Mouse (Mus musculus): ENCODE measurements around the gene Actg2. TPM values are rescaled to one million over a fixed set of nuclear protein-coding genes. Genes with fewer than 3 reads are reported as not detected.

Gene Actg2
- polyA plus RNA-seq, 1 experiment, result 316 TPM

GRCm38 (mm10) chr6:83496009-83496752 is 39.9 kb downstream of the Actg2 start:
- Histone ChIP-seq H3K27me3 (ENCODE audit: control insufficient read depth, insufficient read depth, low read length) (no peaks in the 10 kb centered on the region), H3K27ac (ENCODE audit: insufficient read depth, low read depth, low read length) (no peak overlapping the region), H3K4me3 (ENCODE audit: low read depth, low read length) (no peak overlapping the region), H3K36me3 (ENCODE audit: control insufficient read depth, insufficient read depth, low read length) (peaks cover 18% of the 10 kb centered on the region), H3K4me1 (ENCODE audit: control insufficient read depth, insufficient read depth, insufficient read length, low read length) (no peaks in the 10 kb centered on the region)
- TF ChIP-seq POLR2A (IDR thresholded peaks at IDR 0.05; ENCODE audit: low read depth, low read length), result no peak
- no peak for TF ChIP-seq CTCF (IDR thresholded peaks at IDR 0.05; ENCODE audit: extremely low read depth, insufficient read length, insufficient replicate concordance, low read depth, low read length)
- 78% methylated on average over 9 of the region's 9 CpGs for WGBS

GRCm38 (mm10) chr6:83490622-83491021 is 45.4 kb downstream of the Actg2 start:
- Histone ChIP-seq H3K36me3 (ENCODE audit: control insufficient read depth, insufficient read depth, low read length) (peaks cover 54% of the 10 kb centered on the region), H3K27ac (ENCODE audit: insufficient read depth, low read depth, low read length) (no peak overlapping the region), H3K4me1 (ENCODE audit: control insufficient read depth, insufficient read depth, insufficient read length, low read length) (peaks cover 3% of the 10 kb centered on the region; the same call in 1 of the 2 replicates), H3K27me3 (ENCODE audit: control insufficient read depth, insufficient read depth, low read length) (no peaks in the 10 kb centered on the region), H3K4me3 (ENCODE audit: low read depth, low read length) (no peak overlapping the region)
- whole genome bisulfite sequencing, result 56% methylated on average over 4 of the region's 4 CpGs
- TF ChIP-seq CTCF (IDR thresholded peaks at IDR 0.05; ENCODE audit: extremely low read depth, insufficient read length, insufficient replicate concordance, low read depth, low read length) (no peak), POLR2A (IDR thresholded peaks at IDR 0.05; ENCODE audit: low read depth, low read length) (no peak)

GRCm38 (mm10) chr6:83488200-83488599 is 47.9 kb downstream of the Actg2 start:
- Histone ChIP-seq H3K4me1 (ENCODE audit: control insufficient read depth, insufficient read depth, insufficient read length, low read length) (peaks cover 3% of the 10 kb centered on the region; the same call in 1 of the 2 replicates), H3K36me3 (ENCODE audit: control insufficient read depth, insufficient read depth, low read length) (peaks cover 56% of the 10 kb centered on the region), H3K4me3 (ENCODE audit: low read depth, low read length) (no peak overlapping the region), H3K27me3 (ENCODE audit: control insufficient read depth, insufficient read depth, low read length) (no peaks in the 10 kb centered on the region), H3K27ac (ENCODE audit: insufficient read depth, low read depth, low read length) (no peak overlapping the region)
- TF ChIP-seq POLR2A (IDR thresholded peaks at IDR 0.05; ENCODE audit: low read depth, low read length) (no peak), CTCF (IDR thresholded peaks at IDR 0.05; ENCODE audit: extremely low read depth, insufficient read length, insufficient replicate concordance, low read depth, low read length) (no peak)
- 76% methylated on average over 5 of the region's 5 CpGs for WGBS

- no peak for TF ChIP-seq POLR2A (IDR thresholded peaks at IDR 0.05; ENCODE audit: low read depth, low read length)
- no peak for TF ChIP-seq CTCF (IDR thresholded peaks at IDR 0.05; ENCODE audit: extremely low read depth, insufficient read length, insufficient replicate concordance, low read depth, low read length)
- no peak overlapping the region for H3K27ac ChIP-seq (ENCODE audit: insufficient read depth, low read depth, low read length)
- H3K4me1 ChIP-seq (ENCODE audit: control insufficient read depth, insufficient read depth, insufficient read length, low read length), result peaks cover 10% of the 10 kb centered on the region; the same call in 1 of the 2 replicates
- WGBS, result 77% methylated on average over 4 of the region's 4 CpGs
- peaks cover 54% of the 10 kb centered on the region for H3K36me3 ChIP-seq (ENCODE audit: control insufficient read depth, insufficient read depth, low read length)
- no peaks in the 10 kb centered on the region for H3K27me3 ChIP-seq (ENCODE audit: control insufficient read depth, insufficient read depth, low read length)
- no peak overlapping the region for H3K4me3 ChIP-seq (ENCODE audit: low read depth, low read length)
Observed at GRCm38 (mm10) chr6:83487298-83487697, 48.8 kb downstream of the Actg2 start.

- no peak overlapping the region for H3K4me3 ChIP-seq (ENCODE audit: low read depth, low read length)
- H3K27me3 ChIP-seq (ENCODE audit: control insufficient read depth, insufficient read depth, low read length), result no peaks in the 10 kb centered on the region
- H3K27ac ChIP-seq (ENCODE audit: insufficient read depth, low read depth, low read length), result no peak overlapping the region
- no peak for TF ChIP-seq POLR2A (IDR thresholded peaks at IDR 0.05; ENCODE audit: low read depth, low read length)
- peaks cover 12% of the 10 kb centered on the region; the same call in 1 of the 2 replicates for H3K4me1 ChIP-seq (ENCODE audit: control insufficient read depth, insufficient read depth, insufficient read length, low read length)
- H3K36me3 ChIP-seq (ENCODE audit: control insufficient read depth, insufficient read depth, low read length), result peaks cover 62% of the 10 kb centered on the region
- WGBS, result 76% methylated on average over 4 of the region's 4 CpGs
Observed at GRCm38 (mm10) chr6:83485854-83486253, 50.2 kb downstream of the Actg2 start.

GRCm38 (mm10) chr6:83483776-83484175 is 52.3 kb downstream of the Actg2 start:
- 98% methylated on average over 7 of the region's 7 CpGs for WGBS
- peaks cover 55% of the 10 kb centered on the region for H3K36me3 ChIP-seq (ENCODE audit: control insufficient read depth, insufficient read depth, low read length)

GRCm38 (mm10) chr6:83482418-83483085 is 53.5 kb downstream of the Actg2 start:
- peaks cover 9% of the 10 kb centered on the region; the same call in 1 of the 2 replicates for H3K4me1 ChIP-seq (ENCODE audit: control insufficient read depth, insufficient read depth, insufficient read length, low read length)
- no peaks in the 10 kb centered on the region for H3K27me3 ChIP-seq (ENCODE audit: control insufficient read depth, insufficient read depth, low read length)
- no peak for TF ChIP-seq CTCF (IDR thresholded peaks at IDR 0.05; ENCODE audit: extremely low read depth, insufficient read length, insufficient replicate concordance, low read depth, low read length)
- no peak for TF ChIP-seq POLR2A (IDR thresholded peaks at IDR 0.05; ENCODE audit: low read depth, low read length)
- H3K4me3 ChIP-seq (ENCODE audit: low read depth, low read length), result no peak overlapping the region
- H3K27ac ChIP-seq (ENCODE audit: insufficient read depth, low read depth, low read length), result peak overlapping the region; percentile 56
- peaks cover 48% of the 10 kb centered on the region for H3K36me3 ChIP-seq (ENCODE audit: control insufficient read depth, insufficient read depth, low read length)
- 18% methylated on average over 10 of the region's 10 CpGs for WGBS

More at GRCm38 (mm10) chr6:83483776-83484175, 52.3 kb downstream of the Actg2 start:
- TF ChIP-seq CTCF (IDR thresholded peaks at IDR 0.05; ENCODE audit: extremely low read depth, insufficient read length, insufficient replicate concordance, low read depth, low read length) (no peak), POLR2A (IDR thresholded peaks at IDR 0.05; ENCODE audit: low read depth, low read length) (no peak)
- Histone ChIP-seq H3K4me3 (ENCODE audit: low read depth, low read length) (no peak overlapping the region), H3K27me3 (ENCODE audit: control insufficient read depth, insufficient read depth, low read length) (no peaks in the 10 kb centered on the region), H3K27ac (ENCODE audit: insufficient read depth, low read depth, low read length) (no peak overlapping the region), H3K4me1 (ENCODE audit: control insufficient read depth, insufficient read depth, insufficient read length, low read length) (peaks cover 12% of the 10 kb centered on the region; the same call in 1 of the 2 replicates)
